Mouse (Mus musculus) kidney, adult 2 months (tissue): Measurements from ENCODE around the gene Cldn8.

Source experiments
- CTCF ChIP-seq: fragments of 200-500 bp; conservative IDR thresholded peaks from 2 replicates; pipeline ENCODE4 v1.5.1; 2011; ENCODE audit warnings: low read depth, mild to moderate bottlenecking, control low read depth, low read length, moderate library complexity, mixed read lengths; ENCODE audit not compliant: insufficient read depth, insufficient read length
- POLR2A ChIP-seq: fragments of 200-500 bp; IDR thresholded peaks from one replicate; pipeline ENCODE4 v1.6.1; 2011; ENCODE audit warnings: low read depth, low read length, control low read depth

DNA sequence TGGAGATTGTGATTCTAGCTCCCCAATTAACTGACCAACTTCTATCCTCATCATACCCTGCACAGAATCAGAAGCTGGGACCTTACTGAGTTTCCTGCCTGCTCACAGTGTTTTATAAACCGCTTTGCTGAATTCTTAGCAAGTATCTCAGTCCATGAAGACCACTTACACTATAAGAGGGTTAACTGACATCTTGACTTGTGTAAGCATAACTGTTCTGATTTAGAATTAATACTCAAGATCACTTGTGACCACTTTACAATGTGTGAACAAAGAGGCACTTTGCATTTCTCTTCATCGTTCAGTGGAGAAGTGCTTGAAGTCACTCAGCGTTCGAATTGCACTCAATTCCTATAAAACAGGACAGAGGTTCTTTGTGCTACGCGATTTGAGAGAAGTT lies 41.6 kb upstream of the Cldn8 start:
- TF ChIP-seq CTCF, result no peak
- no peak for TF ChIP-seq POLR2A
